Mouse (Mus musculus): ENCODE measurements at regions not wholly inside any gene's neighbourhood (a gene's known extent, or its start where the extent isn't known, plus 50 kb on each side); places are given as distances from the start of the nearest gene placed in this dataset.
"Not testable (repeated sequence)": the region's sequence is repeated elsewhere in the genome, so short reads cannot be mapped to it uniquely, and the experiment has no call there.

DNA sequence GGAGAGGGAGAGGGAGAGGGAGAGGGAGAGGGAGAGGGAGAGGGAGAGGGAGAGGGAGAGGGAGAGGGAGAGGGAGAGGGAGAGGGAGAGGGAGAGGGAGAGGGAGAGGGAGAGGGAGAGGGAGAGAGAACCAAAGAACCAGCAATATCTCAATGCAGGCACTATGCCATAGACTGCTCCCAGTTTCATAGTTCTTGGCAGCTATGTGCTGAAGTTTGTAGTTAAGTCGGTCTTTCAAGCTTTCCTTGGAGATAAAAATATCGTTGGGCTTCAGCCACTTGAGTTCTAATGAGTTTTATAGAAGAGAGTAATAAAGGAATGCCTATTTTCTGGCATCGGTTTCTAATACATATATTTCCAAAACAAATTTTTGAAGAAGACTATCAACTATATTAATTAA, 888.7 kb downstream of the Robo2 start:
- not testable (repeated sequence) for H3K9ac ChIP-seq (ENCODE audit: low read length); H3K4me1 ChIP-seq (ENCODE audit: control insufficient read depth in 2 of 2, insufficient read depth in 2 of 2, low read length in 2 of 2); H3K4me2 ChIP-seq (ENCODE audit: low read length); H3K4me3 ChIP-seq (ENCODE audit: control insufficient read depth in 1 of 2, insufficient read depth in 1 of 2, low read depth in 1 of 2, low read length in 2 of 2); H3K27me3 ChIP-seq (ENCODE audit: control insufficient read depth, insufficient read depth, low read length); H3K9me3 ChIP-seq (ENCODE audit: control insufficient read depth, low read length); ATAC-seq (ENCODE audit: insufficient number of reproducible peaks, insufficient read depth, low FRiP score, low read depth); H3K36me3 ChIP-seq (ENCODE audit: control insufficient read depth, insufficient read depth, low read length); H3K27ac ChIP-seq (replicated peaks in 1 of 2; ENCODE audit: control insufficient read depth in 1 of 2, insufficient read depth in 1 of 2, low read depth in 2 of 2, low read length in 2 of 2)
- WGBS, result 46% methylated on average over 3 of the region's 3 CpGs

DNA sequence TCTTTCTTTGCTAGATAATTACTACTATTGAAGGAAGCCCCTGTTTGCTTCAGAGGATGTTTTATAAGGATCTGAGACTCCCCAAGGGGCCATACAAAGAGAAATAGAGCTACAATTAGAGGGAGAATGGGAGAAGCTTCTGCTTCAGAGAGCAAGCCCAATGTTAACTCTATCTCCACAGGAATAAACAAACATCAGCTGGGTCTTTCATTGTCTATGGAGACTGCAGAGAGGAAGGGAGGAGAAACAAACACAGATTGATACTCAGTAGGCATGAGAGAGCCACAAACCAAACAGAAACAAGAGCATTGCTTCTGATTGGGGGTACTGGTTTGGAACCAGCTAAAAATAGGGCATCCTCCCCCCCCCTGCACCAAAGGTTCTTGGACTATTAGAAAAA, 906.9 kb downstream of the Robo2 start:
- Histone ChIP-seq H3K27me3 (ENCODE audit: control insufficient read depth, insufficient read depth, low read length) (no peaks in the 10 kb centered on the region), H3K9me3 (ENCODE audit: control insufficient read depth, low read length) (no peaks in the 10 kb centered on the region), H3K9ac (ENCODE audit: low read length) (no peak overlapping the region), H3K27ac (replicated peaks in 1 of 2; ENCODE audit: control insufficient read depth in 1 of 2, insufficient read depth in 1 of 2, low read depth in 2 of 2, low read length in 2 of 2) (no peak overlapping the region), H3K4me1 (ENCODE audit: control insufficient read depth in 2 of 2, insufficient read depth in 2 of 2, low read length in 2 of 2) (no peaks in the 10 kb centered on the region), H3K36me3 (ENCODE audit: control insufficient read depth, insufficient read depth, low read length) (no peaks in the 10 kb centered on the region), H3K4me2 (ENCODE audit: low read length) (no peak overlapping the region), H3K4me3 (ENCODE audit: control insufficient read depth in 1 of 2, insufficient read depth in 1 of 2, low read depth in 1 of 2, low read length in 2 of 2) (no peak overlapping the region)
- ATAC-seq (ENCODE audit: insufficient number of reproducible peaks, insufficient read depth, low FRiP score, low read depth), result no peak

DNA sequence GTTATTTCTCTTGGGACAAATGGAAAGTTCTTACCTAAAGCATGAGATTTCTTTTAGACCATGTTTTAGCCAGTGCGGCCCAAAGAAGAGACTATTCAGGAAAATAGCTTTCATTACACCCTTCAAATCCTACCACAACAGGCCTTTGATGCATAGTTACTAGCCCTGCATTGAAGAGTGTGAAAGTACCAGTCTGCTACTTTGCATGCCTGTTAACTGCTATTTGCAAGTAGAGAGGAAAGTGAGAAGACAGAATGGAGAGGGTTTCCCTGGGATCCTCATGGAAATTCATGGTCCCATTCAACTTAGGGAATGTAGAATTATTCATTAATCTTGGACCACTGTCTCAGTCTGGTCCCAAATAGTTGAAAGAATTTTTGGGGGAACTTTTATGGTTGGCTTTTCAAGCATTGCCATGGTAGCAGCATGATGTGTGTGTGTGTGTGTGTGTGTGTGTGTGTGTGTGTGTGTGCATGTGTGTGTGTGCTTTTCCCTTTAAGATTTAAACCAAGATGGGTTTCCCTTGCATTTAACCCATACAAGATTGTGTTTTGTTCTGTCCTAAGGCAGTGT, 912.9 kb downstream of the Robo2 start:
- Histone ChIP-seq H3K4me2 (ENCODE audit: low read length) (no peak overlapping the region), H3K4me3 (ENCODE audit: control insufficient read depth in 1 of 2, insufficient read depth in 1 of 2, low read depth in 1 of 2, low read length in 2 of 2) (no peak overlapping the region), H3K36me3 (ENCODE audit: control insufficient read depth, insufficient read depth, low read length) (no peaks in the 10 kb centered on the region), H3K27ac (replicated peaks in 1 of 2; ENCODE audit: control insufficient read depth in 1 of 2, insufficient read depth in 1 of 2, low read depth in 2 of 2, low read length in 2 of 2) (no peak overlapping the region), H3K9ac (ENCODE audit: low read length) (no peak overlapping the region), H3K9me3 (ENCODE audit: control insufficient read depth, low read length) (no peaks in the 10 kb centered on the region), H3K4me1 (ENCODE audit: control insufficient read depth in 2 of 2, insufficient read depth in 2 of 2, low read length in 2 of 2) (no peaks in the 10 kb centered on the region), H3K27me3 (ENCODE audit: control insufficient read depth, insufficient read depth, low read length) (no peaks in the 10 kb centered on the region)
- ATAC-seq (ENCODE audit: insufficient number of reproducible peaks, insufficient read depth, low FRiP score, low read depth), result no peak
- WGBS, result 84% methylated on average over 1 of the region's 1 CpGs

DNA sequence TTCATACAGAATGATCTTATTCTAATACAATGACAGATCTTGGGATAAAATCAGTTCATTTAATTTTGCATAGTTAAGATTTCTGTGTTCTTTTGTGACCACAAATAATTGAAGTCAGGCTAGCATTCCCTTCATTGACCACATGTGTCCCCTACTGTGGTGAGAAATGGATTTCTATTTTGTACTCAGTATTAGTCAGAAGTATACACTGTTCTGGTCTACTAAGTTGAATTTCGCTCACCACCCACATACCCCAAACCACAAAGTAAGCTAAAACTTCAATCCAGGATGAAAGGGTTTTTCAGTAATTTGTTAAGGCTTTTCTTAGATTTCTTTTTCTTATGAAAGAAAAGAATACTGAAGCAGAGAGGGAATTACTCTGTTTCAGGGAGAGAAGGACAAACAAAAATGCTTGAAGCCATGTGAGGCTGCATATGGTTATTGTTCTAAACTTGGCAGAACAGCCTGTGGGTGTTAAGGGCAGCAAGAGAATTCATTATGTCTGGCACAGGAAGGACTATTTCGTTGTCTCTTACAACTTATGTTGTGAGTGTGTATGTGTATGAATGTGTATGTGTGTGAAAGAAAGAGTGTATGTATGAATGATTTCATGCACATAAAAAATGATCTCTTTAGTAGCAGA, 928.3 kb downstream of the Robo2 start:
- no peaks in the 10 kb centered on the region; a peak in 1 of 4 replicates for H3K4me1 ChIP-seq (ENCODE audit: control insufficient read depth in 2 of 2, insufficient read depth in 2 of 2, low read length in 2 of 2)
- H3K4me2 ChIP-seq (ENCODE audit: low read length), result no peak overlapping the region
- WGBS, result 77% methylated on average over 2 of the region's 2 CpGs
- no peak overlapping the region for H3K9ac ChIP-seq (ENCODE audit: low read length)
- H3K4me3 ChIP-seq (ENCODE audit: control insufficient read depth in 1 of 2, insufficient read depth in 1 of 2, low read depth in 1 of 2, low read length in 2 of 2), result no peak overlapping the region
- no peak for ATAC-seq (ENCODE audit: insufficient number of reproducible peaks, insufficient read depth, low FRiP score, low read depth)
- no peaks in the 10 kb centered on the region for H3K27me3 ChIP-seq (ENCODE audit: control insufficient read depth, insufficient read depth, low read length)
- H3K9me3 ChIP-seq (ENCODE audit: control insufficient read depth, low read length), result no peaks in the 10 kb centered on the region
- no peak overlapping the region for H3K27ac ChIP-seq (replicated peaks in 1 of 2; ENCODE audit: control insufficient read depth in 1 of 2, insufficient read depth in 1 of 2, low read depth in 2 of 2, low read length in 2 of 2)
- no peaks in the 10 kb centered on the region for H3K36me3 ChIP-seq (ENCODE audit: control insufficient read depth, insufficient read depth, low read length)

GRCm38 (mm10) chr16:73482176-73482575, 929.4 kb downstream of the Robo2 start:
- H3K27ac ChIP-seq (replicated peaks in 1 of 2; ENCODE audit: control insufficient read depth in 1 of 2, insufficient read depth in 1 of 2, low read depth in 2 of 2, low read length in 2 of 2), result peak overlapping the region in 1 of 2 experiments; percentile 45; a peak in 1 of 4 replicates
- H3K4me3 ChIP-seq (ENCODE audit: control insufficient read depth in 1 of 2, insufficient read depth in 1 of 2, low read depth in 1 of 2, low read length in 2 of 2), result no peak overlapping the region
- H3K9me3 ChIP-seq (ENCODE audit: control insufficient read depth, low read length), result no peaks in the 10 kb centered on the region
- H3K9ac ChIP-seq (ENCODE audit: low read length), result no peak overlapping the region
- H3K27me3 ChIP-seq (ENCODE audit: control insufficient read depth, insufficient read depth, low read length), result no peaks in the 10 kb centered on the region
- H3K4me1 ChIP-seq (ENCODE audit: control insufficient read depth in 2 of 2, insufficient read depth in 2 of 2, low read length in 2 of 2), result no peaks in the 10 kb centered on the region; a peak in 1 of 4 replicates
- H3K4me2 ChIP-seq (ENCODE audit: low read length), result peak overlapping the region; percentile 48
- WGBS, result 26% methylated on average over 6 of the region's 6 CpGs
- no peak for ATAC-seq (ENCODE audit: insufficient number of reproducible peaks, insufficient read depth, low FRiP score, low read depth)
- H3K36me3 ChIP-seq (ENCODE audit: control insufficient read depth, insufficient read depth, low read length), result no peaks in the 10 kb centered on the region

DNA sequence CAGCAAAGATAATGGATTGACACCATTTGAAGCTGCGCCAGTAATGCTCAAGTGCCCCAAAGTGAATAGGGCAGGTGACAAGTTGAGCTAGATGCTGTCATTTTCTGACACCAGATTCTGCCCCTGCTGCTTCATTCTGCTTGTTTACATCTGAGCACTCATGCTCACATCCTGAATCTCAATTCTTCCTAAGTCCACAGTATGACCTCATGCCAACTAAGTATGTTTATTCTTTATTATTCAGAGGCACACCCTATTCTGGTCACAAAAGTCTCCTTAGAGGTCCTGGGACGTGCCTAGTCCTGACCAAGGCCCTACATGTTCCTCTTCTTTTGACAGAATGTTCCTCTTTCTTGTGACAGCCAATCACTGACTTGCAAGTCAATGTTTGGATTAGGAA, 938.1 kb downstream of the Robo2 start:
- Histone ChIP-seq H3K27me3 (ENCODE audit: control insufficient read depth, insufficient read depth, low read length) (no peaks in the 10 kb centered on the region), H3K9ac (ENCODE audit: low read length) (no peak overlapping the region), H3K27ac (replicated peaks in 1 of 2; ENCODE audit: control insufficient read depth in 1 of 2, insufficient read depth in 1 of 2, low read depth in 2 of 2, low read length in 2 of 2) (no peak overlapping the region), H3K4me1 (ENCODE audit: control insufficient read depth in 2 of 2, insufficient read depth in 2 of 2, low read length in 2 of 2) (no peaks in the 10 kb centered on the region; a peak in 1 of 4 replicates), H3K9me3 (ENCODE audit: control insufficient read depth, low read length) (no peaks in the 10 kb centered on the region), H3K36me3 (ENCODE audit: control insufficient read depth, insufficient read depth, low read length) (no peaks in the 10 kb centered on the region), H3K4me3 (ENCODE audit: control insufficient read depth in 1 of 2, insufficient read depth in 1 of 2, low read depth in 1 of 2, low read length in 2 of 2) (no peak overlapping the region), H3K4me2 (ENCODE audit: low read length) (no peak overlapping the region)
- WGBS, result 78% methylated on average over 2 of the region's 2 CpGs
- no peak for ATAC-seq (ENCODE audit: insufficient number of reproducible peaks, insufficient read depth, low FRiP score, low read depth)

- no peak overlapping the region for H3K27ac ChIP-seq (replicated peaks in 1 of 2; ENCODE audit: control insufficient read depth in 1 of 2, insufficient read depth in 1 of 2, low read depth in 2 of 2, low read length in 2 of 2)
- H3K36me3 ChIP-seq (ENCODE audit: control insufficient read depth, insufficient read depth, low read length), result no peaks in the 10 kb centered on the region
- no peak overlapping the region for H3K4me3 ChIP-seq (ENCODE audit: control insufficient read depth in 1 of 2, insufficient read depth in 1 of 2, low read depth in 1 of 2, low read length in 2 of 2)
- no peak for ATAC-seq (ENCODE audit: insufficient number of reproducible peaks, insufficient read depth, low FRiP score, low read depth)
- H3K27me3 ChIP-seq (ENCODE audit: control insufficient read depth, insufficient read depth, low read length), result no peaks in the 10 kb centered on the region
- no peaks in the 10 kb centered on the region for H3K9me3 ChIP-seq (ENCODE audit: control insufficient read depth, low read length)
- H3K4me1 ChIP-seq (ENCODE audit: control insufficient read depth in 2 of 2, insufficient read depth in 2 of 2, low read length in 2 of 2), result no peaks in the 10 kb centered on the region; a peak in 1 of 4 replicates
- no peak overlapping the region for H3K4me2 ChIP-seq (ENCODE audit: low read length)
- WGBS, result 63% methylated on average over 5 of the region's 5 CpGs
- no peak overlapping the region for H3K9ac ChIP-seq (ENCODE audit: low read length)
Measured at GRCm38 (mm10) chr16:73471547-73471946, 940.1 kb downstream of the Robo2 start.

DNA sequence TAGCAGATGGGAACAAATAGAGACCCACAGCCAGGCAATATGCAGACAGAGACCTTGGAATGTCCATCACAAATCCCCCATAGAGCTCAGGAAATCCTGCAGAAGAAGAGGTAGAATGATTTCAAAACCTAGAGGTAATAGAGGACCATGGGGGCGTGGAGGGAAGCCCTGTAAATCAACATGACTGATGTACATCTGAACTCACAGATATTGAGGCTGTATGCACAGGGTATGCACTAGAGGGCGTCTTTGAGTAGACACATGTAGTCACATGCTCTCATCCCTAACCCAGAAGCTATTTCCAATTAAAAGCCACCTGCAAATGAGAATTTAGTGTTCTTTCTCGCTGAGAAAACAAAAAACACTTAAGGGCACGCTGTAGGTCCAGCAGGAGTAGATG, 941.1 kb downstream of the Robo2 start:
- ATAC-seq (ENCODE audit: insufficient number of reproducible peaks, insufficient read depth, low FRiP score, low read depth), result no peak
- Histone ChIP-seq H3K9ac (ENCODE audit: low read length) (no peak overlapping the region), H3K4me1 (ENCODE audit: control insufficient read depth in 2 of 2, insufficient read depth in 2 of 2, low read length in 2 of 2) (no peaks in the 10 kb centered on the region; a peak in 1 of 4 replicates), H3K27me3 (ENCODE audit: control insufficient read depth, insufficient read depth, low read length) (no peaks in the 10 kb centered on the region), H3K4me2 (ENCODE audit: low read length) (no peak overlapping the region), H3K36me3 (ENCODE audit: control insufficient read depth, insufficient read depth, low read length) (no peaks in the 10 kb centered on the region), H3K27ac (replicated peaks in 1 of 2; ENCODE audit: control insufficient read depth in 1 of 2, insufficient read depth in 1 of 2, low read depth in 2 of 2, low read length in 2 of 2) (no peak overlapping the region), H3K9me3 (ENCODE audit: control insufficient read depth, low read length) (no peaks in the 10 kb centered on the region), H3K4me3 (ENCODE audit: control insufficient read depth in 1 of 2, insufficient read depth in 1 of 2, low read depth in 1 of 2, low read length in 2 of 2) (no peak overlapping the region)
- WGBS, result 66% methylated on average over 4 of the region's 4 CpGs
